Mouse (Mus musculus) embryonic facial prominence, embryonic 15.5 days (tissue): ENCODE results near the gene Noc4l. TPM values are rescaled to one million over a fixed set of nuclear protein-coding genes. Genes with fewer than 3 reads are reported as not detected.

ENCODE experiments used
- ATAC-seq: fragments of 200-750 bp; cut with Nextera tagmentation; 2 replicates; pipeline ENCODE4 v1.8.0; 2017; ENCODE audit warnings: low read depth, moderate TSS enrichment; ENCODE audit not compliant: insufficient number of reproducible peaks, low FRiP score, low TSS enrichment
- H3K27ac ChIP-seq: fragments of 300-500 bp; sonication (generic); replicated peaks from 2 replicates; pipeline ENCODE4 v1.5.1; 2015; ENCODE audit warnings: mild to moderate bottlenecking, inconsistent platforms
- H3K27me3 ChIP-seq: fragments of 300-500 bp; sonication (generic); 2 replicates; pipeline ENCODE4 v1.6.1; 2015; ENCODE audit warnings: inconsistent platforms
- H3K36me3 ChIP-seq: fragments of 300-500 bp; sonication (generic); 2 replicates; pipeline ENCODE4 v1.6.1; 2015; ENCODE audit warnings: mild to moderate bottlenecking, inconsistent platforms
- H3K4me1 ChIP-seq: fragments of 300-500 bp; sonication (generic); 2 replicates; pipeline ENCODE4 v1.6.1; 2015; ENCODE audit warnings: inconsistent platforms
- H3K4me2 ChIP-seq: fragments of 300-500 bp; sonication (generic); replicated peaks from 2 replicates; pipeline ENCODE4 v1.6.1; 2015; ENCODE audit warnings: mild to moderate bottlenecking, inconsistent platforms
- H3K4me3 ChIP-seq: fragments of 300-500 bp; sonication (generic); replicated peaks from 2 replicates; pipeline ENCODE4 v1.5.1; 2015; ENCODE audit warnings: mild to moderate bottlenecking, inconsistent platforms
- H3K9ac ChIP-seq: fragments of 300-500 bp; sonication (generic); 2 replicates; pipeline ENCODE4 v1.6.1; 2015; ENCODE audit warnings: inconsistent platforms
- H3K9me3 ChIP-seq: fragments of 300-500 bp; sonication (generic); replicated peaks from 2 replicates; pipeline ENCODE4 v1.6.1; 2016; ENCODE audit warnings: inconsistent platforms
- WGBS: fragments of 180-500 bp; shearing (Covaris S2); methylation state at CpG from one replicate; pipeline ENCODE4 v1.1.7; 2015; 5-methylcytosine and 5-hydroxymethylcytosine counted together
- microRNA-seq: library from miRNA; unstranded; fragments of <30 nt; microRNA quantifications from one replicate; pipeline ENCODE4, GENCODE M21; 2016; ENCODE audit warnings: borderline number of aligned reads
- polyA plus RNA-seq: library from polyadenylated mRNA; unstranded; fragments of >200 nt; fragmentation: Nextera tagmentation; extraction: Ambion mirVana; gene quantifications from 2 replicates; pipeline ENCODE4 v1.2.1, GENCODE M21; 2015

Gene Noc4l
- polyA plus RNA-seq, 1 experiment from 2014 or later, result 48.4 TPM

DNA sequence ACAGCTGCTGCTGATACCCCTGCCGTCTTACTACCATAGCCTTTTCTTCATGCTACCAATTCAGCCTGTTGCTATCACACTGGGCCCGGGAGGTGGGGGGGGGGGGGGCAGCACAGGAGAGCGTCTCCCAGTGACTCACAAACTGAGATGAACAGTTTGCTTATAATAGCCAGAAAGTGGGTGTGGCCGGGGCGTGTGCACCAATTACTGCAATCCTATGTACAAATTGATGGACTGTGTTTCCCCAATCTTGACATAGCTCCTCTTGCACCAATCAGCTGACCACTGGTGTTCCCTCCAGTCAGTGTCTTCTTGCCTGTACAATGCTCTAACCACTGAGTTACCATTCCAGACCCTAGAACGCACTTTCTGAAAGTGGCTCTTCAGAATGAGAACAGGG lies 44.9 kb downstream of the Noc4l start:
- peaks cover 18% of the 10 kb centered on the region for H3K4me1 ChIP-seq
- H3K4me2 ChIP-seq, result no peak overlapping the region
- no peak for ATAC-seq
- no peaks in the 10 kb centered on the region for H3K9me3 ChIP-seq
- H3K4me3 ChIP-seq, result no peak overlapping the region
- H3K36me3 ChIP-seq, result no peaks in the 10 kb centered on the region
- H3K9ac ChIP-seq, result no peak overlapping the region
- no peaks in the 10 kb centered on the region for H3K27me3 ChIP-seq
- H3K27ac ChIP-seq, result no peak overlapping the region
- WGBS, result 58% methylated on average over 6 of the region's 6 CpGs

DNA sequence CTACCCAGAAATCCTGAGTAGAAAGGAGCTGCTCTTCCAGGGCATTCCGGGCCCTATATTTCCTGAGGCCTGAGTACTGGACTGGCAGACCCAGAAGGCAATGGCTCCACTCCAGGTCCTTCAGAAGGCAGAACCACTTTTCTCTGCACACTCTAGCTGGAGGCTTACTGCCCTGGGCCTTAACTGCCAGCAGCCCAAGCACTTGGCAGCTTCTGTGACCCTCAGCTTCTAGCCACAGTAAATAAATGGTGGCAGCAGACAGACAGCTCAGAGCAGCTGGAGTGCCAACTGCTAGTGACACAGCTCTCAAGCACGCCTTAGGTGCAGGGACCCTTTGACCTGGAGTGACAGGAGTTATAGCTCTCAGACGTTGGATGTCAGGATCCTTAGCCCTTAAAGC lies 45.5 kb downstream of the Noc4l start:
- Histone ChIP-seq H3K27ac (no peak overlapping the region), H3K4me3 (no peak overlapping the region), H3K27me3 (no peaks in the 10 kb centered on the region), H3K4me2 (no peak overlapping the region), H3K9ac (no peak overlapping the region), H3K36me3 (no peaks in the 10 kb centered on the region), H3K4me1 (peaks cover 18% of the 10 kb centered on the region), H3K9me3 (no peaks in the 10 kb centered on the region)
- WGBS, result 58% methylated on average over 3 of the region's 3 CpGs
- ATAC-seq, result no peak

DNA sequence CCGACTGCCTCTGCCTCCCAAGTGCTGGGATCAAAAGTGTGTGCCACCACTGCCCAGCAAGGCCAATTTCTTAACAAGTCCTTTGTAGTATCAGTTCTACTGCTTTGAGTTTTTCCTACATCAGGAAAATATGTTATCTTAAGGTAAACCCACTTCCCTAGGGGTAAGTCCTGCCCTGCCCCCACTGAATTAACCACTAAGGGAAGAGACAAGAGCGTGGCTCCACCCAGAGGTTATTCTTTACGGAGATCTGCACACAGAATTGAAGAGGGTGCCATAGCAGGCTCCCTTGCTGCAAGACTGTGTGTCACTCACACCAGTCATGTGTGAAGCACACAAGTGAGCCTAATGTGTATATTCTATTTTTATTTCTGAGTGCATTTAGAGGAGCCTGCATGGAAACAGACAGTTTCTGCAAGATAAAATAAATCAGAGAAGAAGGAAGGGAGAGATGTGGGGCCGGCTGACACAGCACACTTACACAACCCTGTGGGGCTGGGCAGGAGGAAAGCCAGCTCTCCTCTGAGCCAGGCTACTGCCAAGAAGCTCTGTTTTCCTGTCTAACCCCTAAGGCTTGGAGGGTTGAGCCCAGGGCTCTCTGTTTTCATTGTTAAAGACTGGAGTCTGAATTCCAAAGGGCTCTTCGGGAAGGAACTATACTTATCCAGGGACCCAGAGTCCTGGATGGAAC lies 47.5 kb downstream of the Noc4l start:
- Histone ChIP-seq H3K36me3 (no peaks in the 10 kb centered on the region), H3K9ac (no peak overlapping the region), H3K27me3 (no peaks in the 10 kb centered on the region), H3K4me2 (no peak overlapping the region), H3K4me1 (peaks cover 11% of the 10 kb centered on the region; the same call in 1 of the 2 replicates), H3K9me3 (no peaks in the 10 kb centered on the region), H3K4me3 (no peak overlapping the region), H3K27ac (no peak overlapping the region)
- no peak for ATAC-seq
- 57% methylated on average over 5 of the region's 5 CpGs for WGBS

DNA sequence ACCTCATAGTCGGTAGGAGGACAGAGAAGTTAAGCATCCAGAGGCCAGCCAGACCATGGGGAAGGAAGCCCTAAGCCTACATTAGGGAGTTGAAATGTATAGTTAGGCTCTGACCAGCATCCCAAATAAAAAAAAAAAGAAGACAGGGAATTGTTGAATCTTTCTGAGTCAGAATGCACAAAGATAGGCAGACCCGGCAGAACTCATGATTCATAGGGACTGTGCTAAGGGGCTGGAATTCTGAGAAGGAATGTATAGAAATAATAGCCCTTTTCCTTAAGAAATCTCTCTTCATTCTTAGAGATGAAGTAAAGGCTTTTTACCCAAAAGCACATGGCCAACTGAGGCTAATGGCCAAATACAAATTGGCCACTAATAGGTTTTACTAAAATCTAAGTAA lies 48.9 kb downstream of the Noc4l start:
- Histone ChIP-seq H3K27me3 (no peaks in the 10 kb centered on the region), H3K9ac (no peak overlapping the region), H3K36me3 (no peaks in the 10 kb centered on the region), H3K4me1 (0 out of 2 replicates have a peak, but pooled peaks cover 3% of the 10 kb centered on the region), H3K27ac (no peak overlapping the region), H3K4me2 (no peak overlapping the region), H3K4me3 (no peak overlapping the region), H3K9me3 (no peaks in the 10 kb centered on the region)
- WGBS, result 88% methylated on average over 2 of the region's 2 CpGs
- no peak for ATAC-seq

DNA sequence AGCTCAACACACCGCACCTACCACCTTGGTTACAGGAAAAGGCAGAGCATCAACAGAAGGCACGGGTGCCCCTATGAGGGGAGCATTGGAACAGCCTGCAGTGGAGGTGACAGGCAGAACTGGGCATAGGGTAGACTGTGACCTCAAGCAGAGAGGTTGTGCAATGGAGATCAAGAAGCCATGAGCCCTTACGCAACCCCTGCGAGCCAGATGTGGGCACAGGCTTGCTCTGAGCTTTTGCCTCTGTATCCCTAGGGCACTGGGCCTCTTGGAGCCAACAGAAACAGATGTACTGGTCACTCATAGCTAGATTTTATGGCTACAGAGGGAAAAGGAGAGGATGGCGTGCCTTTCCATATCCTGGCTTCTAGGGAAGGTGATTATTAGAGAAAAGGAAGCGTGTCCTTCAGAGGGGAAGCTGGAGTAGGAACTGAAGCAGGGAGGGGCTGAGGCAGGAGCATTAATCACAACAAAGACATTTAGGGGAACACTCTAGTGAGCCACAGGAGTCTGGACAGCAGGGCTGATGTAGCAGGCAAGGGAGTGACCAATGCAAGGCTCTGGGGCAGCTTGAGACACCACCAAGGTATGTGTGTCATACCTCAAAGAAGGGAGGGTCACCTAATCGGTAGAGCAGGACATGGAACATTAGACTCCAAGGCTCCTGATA lies 50.1 kb downstream of the Noc4l start:
- Histone ChIP-seq H3K9ac (no peak overlapping the region), H3K27me3 (no peaks in the 10 kb centered on the region), H3K4me3 (no peak overlapping the region), H3K36me3 (no peaks in the 10 kb centered on the region), H3K4me1 (peaks cover 9% of the 10 kb centered on the region), H3K9me3 (no peaks in the 10 kb centered on the region), H3K4me2 (no peak overlapping the region), H3K27ac (no peak overlapping the region)
- 83% methylated on average over 7 of the region's 7 CpGs for WGBS
- no peak for ATAC-seq

Small RNAs within 50 kb of the gene (microRNA-seq; reads per million reads assigned to microRNA genes)
- 1.7 reads per million, percentile 3 among the genes with 10 or more reads in this experiment for gene Mir7026

Other genes with a start within 250 kb of the Noc4l start
- 15.1 and 16.0 TPM in 2 replicates for gene Fbrsl1, start 204.9 kb downstream of the Noc4l start, polyA plus RNA-seq
- gene Galnt9, start 109.1 kb downstream of the Noc4l start, polyA plus RNA-seq, result 1.6 and 1.7 TPM in 2 replicates
- 24.6 and 25.6 TPM in 2 replicates for gene Ddx51, start within 50 bp of the Noc4l start, polyA plus RNA-seq
- 46.2 and 51.6 TPM in 2 replicates for gene Ep400, start 117.3 kb upstream of the Noc4l start, polyA plus RNA-seq
- gene Pus1, start 127.2 kb upstream of the Noc4l start, polyA plus RNA-seq, result 35.1 and 35.9 TPM in 2 replicates
- gene Ulk1, start 156.7 kb upstream of the Noc4l start, polyA plus RNA-seq, result 18.6 and 21.4 TPM in 2 replicates
- 24.6 and 25.2 TPM in 2 replicates for gene Hscb, start 186.4 kb upstream of the Noc4l start, polyA plus RNA-seq
- gene Chek2, start 186.6 kb upstream of the Noc4l start, polyA plus RNA-seq, result 17.1 and 23.5 TPM in 2 replicates
- 12.6 and 12.7 TPM in 2 replicates for gene Ttc28, start 226.4 kb upstream of the Noc4l start, polyA plus RNA-seq